In genomic region chr3:146246992-146247391, GRCm38 (mm10) we compare ENCODE assay signal across 24 mouse cellular contexts. TPM values are rescaled to one million over a fixed set of nuclear protein-coding genes. Genes with fewer than 3 reads are reported as not detected.
DNase-seq lines count a peak whose midpoint lies in the region; ATAC-seq and TF ChIP-seq lines count a peak whose summit lies in the region.
"Had no signal": no experiment of that assay in that cellular context is flagged by ENCODE, and none has a peak within 500 bp of the region (broad histone marks: within the 10 kb centered on the region; RNA-seq: fewer than 3 reads in every experiment).

No protein-coding gene starts in this region.

- no peak overlapping the region for H3K27ac ChIP-seq in kidney, postnatal 0 days
- H3K27ac ChIP-seq in lung, embryonic 15.5 days: no peak overlapping the region
- H3K27ac ChIP-seq in lung, postnatal 0 days (ENCODE audit: low read length): peak overlapping the region; percentile 47; the same call in 1 of the 2 replicates
- H3K27ac ChIP-seq in stomach, postnatal 0 days (replicated peaks): peak overlapping the region; percentile 4; the same call in 1 of the 2 replicates
- H3K27ac ChIP-seq: embryonic facial prominence, embryonic 13.5 days; embryonic facial prominence, embryonic 15.5 days; forebrain, embryonic 10.5 days; forebrain, embryonic 12.5 days; forebrain, embryonic 15.5 days had no signal

- no peak for ATAC-seq in kidney, postnatal 0 days (replicated peaks; ENCODE audit: low FRiP score, low read depth)
- peak; percentile 44; the same call in 1 of the 2 replicates for ATAC-seq in lung, embryonic 15.5 days (ENCODE audit: borderline replicate concordance, extremely low read depth, low FRiP score, low TSS enrichment)
- peak; percentile 72 for ATAC-seq in lung, postnatal 0 days
- ATAC-seq in stomach, postnatal 0 days (ENCODE audit: low FRiP score, low TSS enrichment): no peak
- ATAC-seq: forebrain, embryonic 15.5 days; forebrain, postnatal 0 days had no signal

- H3K9me3 ChIP-seq in kidney, postnatal 0 days (replicated peaks; ENCODE audit: low read length): no peaks in the 10 kb centered on the region
- no peaks in the 10 kb centered on the region for H3K9me3 ChIP-seq in lung, embryonic 15.5 days
- no peaks in the 10 kb centered on the region for H3K9me3 ChIP-seq in lung, postnatal 0 days (ENCODE audit: low read length)
- H3K9me3 ChIP-seq in stomach, postnatal 0 days (ENCODE audit: control insufficient read depth, low read length): no peaks in the 10 kb centered on the region
- H3K9me3 ChIP-seq: embryonic facial prominence, embryonic 13.5 days; embryonic facial prominence, embryonic 15.5 days; forebrain, embryonic 10.5 days; forebrain, embryonic 12.5 days; forebrain, embryonic 15.5 days had no signal

- H3K4me2 ChIP-seq in kidney, postnatal 0 days (ENCODE audit: low read length): no peak overlapping the region
- no peak overlapping the region for H3K4me2 ChIP-seq in lung, embryonic 15.5 days
- H3K4me2 ChIP-seq in lung, postnatal 0 days (replicated peaks; ENCODE audit: low read depth, low read length): no peak overlapping the region
- no peak overlapping the region for H3K4me2 ChIP-seq in stomach, postnatal 0 days (replicated peaks; ENCODE audit: low read depth)
- H3K4me2 ChIP-seq: embryonic facial prominence, embryonic 13.5 days; embryonic facial prominence, embryonic 15.5 days; forebrain, embryonic 12.5 days; forebrain, embryonic 15.5 days had no signal

- TF ChIP-seq CTCF in kidney, postnatal 0 days (IDR thresholded peaks at IDR 0.05; ENCODE audit: low read depth): no peak
- TF ChIP-seq CTCF in lung, postnatal 0 days (IDR thresholded peaks at IDR 0.05): no peak
- no peak for TF ChIP-seq CTCF in stomach, postnatal 0 days (IDR thresholded peaks at IDR 0.05; ENCODE audit: low read depth)

- no peaks in the 10 kb centered on the region for H3K36me3 ChIP-seq in kidney, postnatal 0 days (ENCODE audit: insufficient read depth, low read length)
- H3K36me3 ChIP-seq in lung, embryonic 15.5 days: no peaks in the 10 kb centered on the region
- H3K36me3 ChIP-seq in lung, postnatal 0 days (ENCODE audit: insufficient read depth, low read length): no peaks in the 10 kb centered on the region
- no peaks in the 10 kb centered on the region for H3K36me3 ChIP-seq in stomach, postnatal 0 days (ENCODE audit: control insufficient read depth, insufficient read depth, low read length)
- H3K36me3 ChIP-seq: embryonic facial prominence, embryonic 13.5 days; embryonic facial prominence, embryonic 15.5 days; forebrain, embryonic 10.5 days; forebrain, embryonic 12.5 days; forebrain, embryonic 15.5 days had no signal

- no peak for TF ChIP-seq EP300 in lung, postnatal 0 days (IDR thresholded peaks at IDR 0.05)
- TF ChIP-seq EP300 in stomach, postnatal 0 days (optimal IDR thresholded peaks at IDR 0.05): no peak

- no peak overlapping the region for H3K9ac ChIP-seq in kidney, postnatal 0 days (ENCODE audit: low read depth, low read length)
- H3K9ac ChIP-seq in lung, embryonic 15.5 days: no peak overlapping the region
- no peak overlapping the region for H3K9ac ChIP-seq in lung, postnatal 0 days (replicated peaks; ENCODE audit: low read depth)
- H3K9ac ChIP-seq in stomach, postnatal 0 days (ENCODE audit: low read length): no peak overlapping the region
- H3K9ac ChIP-seq: embryonic facial prominence, embryonic 13.5 days; embryonic facial prominence, embryonic 15.5 days; forebrain, embryonic 12.5 days; forebrain, embryonic 15.5 days; forebrain, postnatal 0 days had no signal

- DNase-seq in kidney, postnatal 0 days (ENCODE audit: low spot score): peak; percentile 66
- DNase-seq in kidney, adult 8-10 months: no peak
- no peak for DNase-seq in lung, postnatal 25 days (ENCODE audit: low spot score)
- peak; percentile 75 for DNase-seq in lung, postnatal 0 days (ENCODE audit: low spot score)
- no peak for DNase-seq in lung, adult 18-20 months
- DNase-seq in stomach, postnatal 0 days (ENCODE audit: low spot score): no peak
- no peak for DNase-seq in embryo, embryonic 11 days
- DNase-seq: adrenal gland, adult 2 months; adrenal gland, postnatal 10 days; adrenal gland, postnatal 25 days; B cell, adult 2 months; cerebellum, adult 11-12 months; cerebellum, adult 2 months; cerebellum, adult 9-10 months; cerebellum, postnatal 10 days; cerebellum, postnatal 25 days; forebrain, postnatal 0 days had no signal

- H3K27me3 ChIP-seq in kidney, postnatal 0 days (ENCODE audit: insufficient read depth, low read length): no peaks in the 10 kb centered on the region
- no peaks in the 10 kb centered on the region for H3K27me3 ChIP-seq in lung, embryonic 15.5 days
- H3K27me3 ChIP-seq in lung, postnatal 0 days (replicated peaks; ENCODE audit: insufficient read depth, low read length): no peaks in the 10 kb centered on the region
- H3K27me3 ChIP-seq in stomach, postnatal 0 days (ENCODE audit: control insufficient read depth, insufficient read depth, low read length): no peaks in the 10 kb centered on the region
- H3K27me3 ChIP-seq: embryonic facial prominence, embryonic 13.5 days; embryonic facial prominence, embryonic 15.5 days; forebrain, embryonic 12.5 days; forebrain, embryonic 15.5 days had no signal

- H3K4me3 ChIP-seq in kidney, postnatal 0 days (replicated peaks; ENCODE audit: low read depth, low read length): no peak overlapping the region
- no peak overlapping the region for H3K4me3 ChIP-seq in lung, embryonic 15.5 days
- no peak overlapping the region for H3K4me3 ChIP-seq in lung, postnatal 0 days (ENCODE audit: low read depth, low read length)
- H3K4me3 ChIP-seq in stomach, postnatal 0 days (ENCODE audit: low read depth, low read length): no peak overlapping the region
- H3K4me3 ChIP-seq: embryonic facial prominence, embryonic 13.5 days; embryonic facial prominence, embryonic 15.5 days; erythroblast, embryonic 14.5 days; forebrain, embryonic 10.5 days; forebrain, embryonic 12.5 days; forebrain, embryonic 15.5 days had no signal

- no peaks in the 10 kb centered on the region for H3K4me1 ChIP-seq in kidney, postnatal 0 days (replicated peaks; ENCODE audit: insufficient read depth, low read length)
- H3K4me1 ChIP-seq in lung, embryonic 15.5 days: 0 out of 2 replicates have a peak, but pooled peaks cover 7% of the 10 kb centered on the region
- no peaks in the 10 kb centered on the region for H3K4me1 ChIP-seq in lung, postnatal 0 days (ENCODE audit: insufficient read depth, low read depth, low read length)
- H3K4me1 ChIP-seq in stomach, postnatal 0 days (replicated peaks; ENCODE audit: control insufficient read depth, insufficient read depth): no peaks in the 10 kb centered on the region
- H3K4me1 ChIP-seq: embryonic facial prominence, embryonic 13.5 days; embryonic facial prominence, embryonic 15.5 days; forebrain, embryonic 10.5 days; forebrain, embryonic 12.5 days; forebrain, embryonic 15.5 days had no signal

- 63% methylated on average over 2 of the region's 2 CpGs for WGBS in kidney, postnatal 0 days
- WGBS in lung, embryonic 15.5 days: 63% methylated on average over 2 of the region's 2 CpGs
- WGBS in lung, postnatal 0 days: 63% methylated on average over 2 of the region's 2 CpGs
- 49% methylated on average over 2 of the region's 2 CpGs for WGBS in stomach, postnatal 0 days

RNA-seq across cellular contexts. Expression of gene Lpar3, which starts 26.2 kb away (rescaled TPM):
- polyA plus RNA-seq in kidney, postnatal 0 days (2015; fragmentation: Nextera tagmentation; extraction: Ambion mirVana): 2.6 and 3.7 TPM in 2 replicates
- 2.4 and 2.5 TPM in 2 replicates for polyA plus RNA-seq in lung, embryonic 15.5 days (2015; fragmentation: Nextera tagmentation; extraction: Ambion mirVana)
- 9.5 and 9.8 TPM in 2 replicates for polyA plus RNA-seq in lung, postnatal 0 days (2015; fragmentation: Nextera tagmentation; extraction: Ambion mirVana)
- 0.38 and 0.53 TPM in 2 replicates for polyA plus RNA-seq in stomach, postnatal 0 days (2015; fragmentation: Nextera tagmentation; extraction: Ambion mirVana)

Comparison
In these comparisons a context has a peak if more than half of its experiments do, and no peak if none do; other contexts are left out.
1. DNase-seq: peak in kidney, postnatal 0 days (single experiment) and lung, postnatal 0 days (single experiment); none in kidney, adult 8-10 months (0 of 2), lung, postnatal 25 days (single experiment), lung, adult 18-20 months (0 of 2), stomach, postnatal 0 days (single experiment) and embryo, embryonic 11 days (single experiment).
2. H3K27ac ChIP-seq: peak in lung, postnatal 0 days (single experiment) and stomach, postnatal 0 days (single experiment); none in kidney, postnatal 0 days (single experiment) and lung, embryonic 15.5 days (single experiment).
3. ATAC-seq: peak in lung, embryonic 15.5 days (single experiment) and lung, postnatal 0 days (single experiment); none in kidney, postnatal 0 days (single experiment) and stomach, postnatal 0 days (single experiment).